Mouse (Mus musculus) CH12.LX (cell line): ENCODE measurements around the gene Palm. TPM values are rescaled to one million over a fixed set of nuclear protein-coding genes. Genes with fewer than 3 reads are reported as not detected.

ENCODE experiments used
- DNase-seq: peaks from one replicate; pipeline ENCODE4 v3.0.0-alpha.2; 2013; ENCODE audit errors: extremely low read depth
- H3K27ac ChIP-seq: 2 replicates; pipeline ENCODE4 v1.5.1; 2012; ENCODE audit warnings: low read depth, mild to moderate bottlenecking, control low read depth, moderate library complexity; ENCODE audit not compliant: insufficient read depth
- H3K27me3 ChIP-seq: replicated peaks from 2 replicates; pipeline ENCODE3; 2012; ENCODE audit warnings: inconsistent platforms
- H3K36me3 ChIP-seq, 2 experiments: replicated peaks in 1 of 2; 2 replicates each; pipeline versions ENCODE3 to v1.6.1; 2012; ENCODE audit warnings: inconsistent platforms in 1 of 2, low read length in 1 of 2, mild to moderate bottlenecking in 1 of 2, mixed read lengths in 1 of 2, moderate library complexity in 1 of 2; ENCODE audit not compliant: control insufficient read depth in 1 of 2, insufficient read depth in 1 of 2
- H3K4me1 ChIP-seq, 2 experiments: 2 replicates each; pipeline ENCODE4 v1.6.1; 2012; ENCODE audit warnings: inconsistent platforms in 1 of 2, moderate library complexity in 1 of 2; ENCODE audit not compliant: insufficient read depth in 2 of 2, control insufficient read depth in 1 of 2
- H3K4me2 ChIP-seq: 2 replicates; pipeline ENCODE4 v1.6.1; 2012; ENCODE audit warnings: low read depth, mild to moderate bottlenecking, control low read depth; ENCODE audit not compliant: poor library complexity, insufficient read depth, severe bottlenecking
- H3K4me3 ChIP-seq, 3 experiments: fragments of 150-350 bp in 1 of 3; sonication (generic) in 1 of 3; replicated peaks in 1 of 3; 2 replicates each; pipeline versions ENCODE3 to v1.5.1; 2011 to 2012; ENCODE audit warnings: low read depth in 2 of 3, low read length in 2 of 3, mild to moderate bottlenecking in 2 of 3, moderate library complexity in 2 of 3, control low read depth in 1 of 3, improper control_type of control experiment in 1 of 3, inconsistent platforms in 1 of 3, mixed read lengths in 1 of 3; ENCODE audit not compliant: poor library complexity in 1 of 3
- H3K79me2 ChIP-seq: replicated peaks from 2 replicates; pipeline ENCODE4 v1.6.1; 2012; ENCODE audit warnings: mild to moderate bottlenecking, moderate library complexity; ENCODE audit not compliant: control insufficient read depth, poor library complexity, insufficient read depth, severe bottlenecking; ENCODE audit errors: extremely low read depth
- H3K9ac ChIP-seq: 2 replicates; pipeline ENCODE4 v1.6.1; 2012; ENCODE audit warnings: low read depth, mild to moderate bottlenecking, control low read depth, moderate library complexity; ENCODE audit not compliant: insufficient read depth
- H3K9me3 ChIP-seq: replicated peaks from 2 replicates; pipeline ENCODE3; 2012; ENCODE audit warnings: low read length, inconsistent platforms, mixed read lengths
- CHD1 ChIP-seq: IDR thresholded peaks from 2 replicates; pipeline ENCODE4 v1.6.1; 2012; ENCODE audit warnings: low read depth, low read length, improper control_type of control experiment, inconsistent platforms
- CTCF ChIP-seq, 2 experiments: IDR thresholded peaks in 1 of 2; conservative IDR thresholded peaks in 1 of 2; 2 replicates each; pipeline ENCODE4 v1.5.1; 2011 to 2012; ENCODE audit warnings: low read depth in 2 of 2, low read length in 2 of 2, improper control_type of control experiment in 1 of 2, inconsistent platforms in 1 of 2, mild to moderate bottlenecking in 1 of 2, moderate library complexity in 1 of 2
- EP300 ChIP-seq: IDR thresholded peaks from 2 replicates; pipeline ENCODE4 v1.6.1; 2011; ENCODE audit warnings: low read length, improper control_type of control experiment
- MXI1 ChIP-seq: IDR thresholded peaks from 2 replicates; pipeline ENCODE4 v1.6.1; 2011; ENCODE audit warnings: mild to moderate bottlenecking, low read depth, low read length, improper control_type of control experiment
- MYC ChIP-seq: IDR thresholded peaks from 2 replicates; pipeline ENCODE4 v1.6.1; 2011; ENCODE audit warnings: low read depth, mild to moderate bottlenecking, improper control_type of control experiment, low read length
- PAX5 ChIP-seq: IDR thresholded peaks from 2 replicates; pipeline ENCODE4 v1.6.1; 2012; ENCODE audit warnings: low read length, inconsistent platforms, mixed read lengths
- SMC3 ChIP-seq: IDR thresholded peaks from 2 replicates; pipeline ENCODE4 v1.6.1; 2011; ENCODE audit warnings: low read depth, low read length, improper control_type of control experiment
- UBTF ChIP-seq: IDR thresholded peaks from 2 replicates; pipeline ENCODE4 v1.6.1; 2012; ENCODE audit warnings: low read depth, mild to moderate bottlenecking, inconsistent platforms, low read length, improper control_type of control experiment, moderate library complexity
- ZKSCAN1 ChIP-seq: IDR thresholded peaks from 2 replicates; pipeline ENCODE4 v1.6.1; 2012; ENCODE audit warnings: low read depth, inconsistent platforms, low read length, improper control_type of control experiment, borderline replicate concordance
- ZNF384 ChIP-seq: IDR thresholded peaks from 2 replicates; pipeline ENCODE4 v1.6.1; 2012; ENCODE audit warnings: low read depth, low read length, improper control_type of control experiment, inconsistent platforms
- dilution Hi-C: fragments of 300-500 bp; cut with MboI; formaldehyde crosslinking; loops from 2 replicates; pipeline ENCODE4 v1.14.3; 2020; ENCODE audit warnings: low sequenced_read_pairs; ENCODE audit not compliant: extremely low pct_unique_long_range_greater_than_20kb, extremely low pct_ligation_motif_present
- in situ Hi-C: fragments of 300-500 bp; cut with MboI; formaldehyde crosslinking; loops from 3 replicates; pipeline ENCODE4 v1.14.3; 2019; ENCODE audit warnings: low sequenced_read_pairs, low pct_ligation_motif_present, low pct_unique_long_range_greater_than_20kb, mixed read lengths
- polyA plus RNA-seq: library from polyadenylated mRNA; unstranded; fragments of >175 nt; gene quantifications from 2 replicates; pipeline ENCODE4 v1.2.1, GENCODE M21; 2012; ENCODE audit warnings: low read depth; ENCODE audit not compliant: insufficient read length
- total RNA-seq, 2 experiments: library from RNA; depleted of rRNA; stranded (reverse); fragments of 300-350 nt in 1 of 2; fragments of >200 nt in 1 of 2; gene quantifications; 2 replicates each; pipeline ENCODE4 v1.2.3; 2012 to 2014

Palm gene
- total and polyA plus RNA-seq, 3 experiments, result 0.78 to 5.3 (median 2.5) TPM

GRCm38 (mm10) chr10:79815671-79816494 lies 22.5 kb downstream of the Palm start:
- Histone ChIP-seq H3K9ac (no peak overlapping the region), H3K4me1 (peaks cover 3% of the 10 kb centered on the region in 2 experiments; a peak in 2 of 4 replicates), H3K4me2 (no peak overlapping the region), H3K27me3 (peaks cover 42% of the 10 kb centered on the region), H3K9me3 (no peaks in the 10 kb centered on the region), H3K79me2 (no peaks in the 10 kb centered on the region), H3K27ac (no peak overlapping the region)
- DNase-seq, result no peak
- dilution Hi-C loops (no loop called here), in situ Hi-C loops (no loop called here)
- TF ChIP-seq PAX5 (no peak), SMC3 (no peak), CHD1 (no peak), UBTF (no peak), ZNF384 (no peak)
- TF ChIP-seq, all 38 proteins: peak for 0
- no peaks in the 10 kb centered on the region for H3K36me3 ChIP-seq
- no peak overlapping the region for H3K4me3 ChIP-seq

GRCm38 (mm10) chr10:79817111-79817510 lies 23.7 kb downstream of the Palm start:
- in situ Hi-C loops (no loop called here), dilution Hi-C loops (no loop called here)
- Histone ChIP-seq H3K27ac (no peak overlapping the region), H3K4me3 (no peak overlapping the region), H3K4me1 (peaks cover under 1 to 3% of the 10 kb centered on the region in 2 experiments; a peak in 2 of 4 replicates), H3K36me3 (no peaks in the 10 kb centered on the region), H3K27me3 (peaks cover 49% of the 10 kb centered on the region), H3K9ac (no peak overlapping the region), H3K9me3 (no peaks in the 10 kb centered on the region), H3K4me2 (no peak overlapping the region), H3K79me2 (no peaks in the 10 kb centered on the region)
- no peak for DNase-seq
- TF ChIP-seq CTCF (conservative IDR thresholded peaks at IDR 0.05 in 1 of 2, IDR thresholded peaks at IDR 0.05 in 1 of 2; ENCODE audit: low read depth in 2 of 2, low read length in 2 of 2) (peak; percentile 19 to 55; a peak in 2 of 4 replicates), ZKSCAN1 (no peak)

- Histone ChIP-seq H3K79me2 (no peaks in the 10 kb centered on the region), H3K4me2 (no peak overlapping the region), H3K27me3 (peaks cover 55% of the 10 kb centered on the region), H3K9me3 (no peaks in the 10 kb centered on the region), H3K9ac (no peak overlapping the region), H3K27ac (no peak overlapping the region), H3K36me3 (no peaks in the 10 kb centered on the region), H3K4me3 (no peak overlapping the region), H3K4me1 (peaks cover 0 to 3% of the 10 kb centered on the region in 2 experiments; a peak in 1 of 4 replicates)
- TF ChIP-seq MYC (no peak), MXI1 (no peak), EP300 (no peak)
- in situ Hi-C loops, result no loop called here
- dilution Hi-C loops, result no loop called here
- DNase-seq, result no peak
Measured at GRCm38 (mm10) chr10:79818225-79818624, 24.9 kb downstream of the Palm start.
